Mouse (Mus musculus) liver, embryonic 16.5 days (tissue): Measurements from ENCODE around the gene Lamtor2. TPM values are rescaled to one million over a fixed set of nuclear protein-coding genes. Genes with fewer than 3 reads are reported as not detected.

Source experiments
- ATAC-seq: fragments of 200-750 bp; cut with Nextera tagmentation; 2 replicates; pipeline ENCODE4 v1.8.0; 2017; ENCODE audit warnings: low read depth, mild to moderate bottlenecking, moderate number of reproducible peaks, moderate library complexity
- H3K27ac ChIP-seq: fragments of 300-500 bp; sonication (generic); 2 replicates; pipeline ENCODE4 v1.5.1; 2014; ENCODE audit warnings: mild to moderate bottlenecking, low read length
- H3K27me3 ChIP-seq: fragments of 300-500 bp; sonication (generic); 2 replicates; pipeline ENCODE4 v1.6.1; 2014; ENCODE audit warnings: low read depth, low read length, mixed read lengths; ENCODE audit not compliant: control insufficient read depth, insufficient read depth
- H3K36me3 ChIP-seq: fragments of 300-500 bp; sonication (generic); 2 replicates; pipeline ENCODE4 v1.6.1; 2014; ENCODE audit warnings: mild to moderate bottlenecking; ENCODE audit not compliant: control insufficient read depth, insufficient read depth
- H3K4me1 ChIP-seq: fragments of 300-500 bp; sonication (generic); 2 replicates; pipeline ENCODE4 v1.6.1; 2014; ENCODE audit warnings: low read depth, low read length, mixed read lengths; ENCODE audit not compliant: control insufficient read depth
- H3K4me2 ChIP-seq: fragments of 300-500 bp; sonication (generic); 2 replicates; pipeline ENCODE4 v1.6.1; 2014; ENCODE audit warnings: low read depth, low read length, mixed read lengths
- H3K4me3 ChIP-seq: fragments of 300-500 bp; sonication (generic); 2 replicates; pipeline ENCODE4 v1.5.1; 2014; ENCODE audit warnings: low read depth, mild to moderate bottlenecking, low read length
- H3K9ac ChIP-seq: fragments of 300-500 bp; sonication (generic); 2 replicates; pipeline ENCODE4 v1.6.1; 2014; ENCODE audit warnings: low read depth, low read length
- H3K9me3 ChIP-seq: fragments of 300-500 bp; sonication (generic); replicated peaks from 2 replicates; pipeline ENCODE4 v1.6.1; 2016; ENCODE audit warnings: low read length; ENCODE audit not compliant: control insufficient read depth
- WGBS: fragments of 180-500 bp; shearing (Covaris S2); extraction: QIAGEN DNeasy Blood & Tissue Kit; methylation state at CpG from one replicate; pipeline ENCODE4 v1.1.7; 2014; ENCODE audit not compliant: insufficient replicate concordance; 5-methylcytosine and 5-hydroxymethylcytosine counted together
- microRNA counts: library from miRNA; unstranded; fragments of <30 nt; microRNA quantifications from one replicate; lab custom pipeline; 2016
- microRNA-seq: library from miRNA; unstranded; fragments of <30 nt; microRNA quantifications from one replicate; pipeline ENCODE4, GENCODE M21; 2016
- polyA plus RNA-seq: library from polyadenylated mRNA; unstranded; fragments of >200 nt; fragmentation: Nextera tagmentation; extraction: Ambion mirVana; gene quantifications from 2 replicates; pipeline ENCODE4 v1.2.1, GENCODE M21; 2015

Lamtor2 gene
- polyA plus RNA-seq, 1 experiment from 2014 or later, result 98.6 TPM

DNA sequence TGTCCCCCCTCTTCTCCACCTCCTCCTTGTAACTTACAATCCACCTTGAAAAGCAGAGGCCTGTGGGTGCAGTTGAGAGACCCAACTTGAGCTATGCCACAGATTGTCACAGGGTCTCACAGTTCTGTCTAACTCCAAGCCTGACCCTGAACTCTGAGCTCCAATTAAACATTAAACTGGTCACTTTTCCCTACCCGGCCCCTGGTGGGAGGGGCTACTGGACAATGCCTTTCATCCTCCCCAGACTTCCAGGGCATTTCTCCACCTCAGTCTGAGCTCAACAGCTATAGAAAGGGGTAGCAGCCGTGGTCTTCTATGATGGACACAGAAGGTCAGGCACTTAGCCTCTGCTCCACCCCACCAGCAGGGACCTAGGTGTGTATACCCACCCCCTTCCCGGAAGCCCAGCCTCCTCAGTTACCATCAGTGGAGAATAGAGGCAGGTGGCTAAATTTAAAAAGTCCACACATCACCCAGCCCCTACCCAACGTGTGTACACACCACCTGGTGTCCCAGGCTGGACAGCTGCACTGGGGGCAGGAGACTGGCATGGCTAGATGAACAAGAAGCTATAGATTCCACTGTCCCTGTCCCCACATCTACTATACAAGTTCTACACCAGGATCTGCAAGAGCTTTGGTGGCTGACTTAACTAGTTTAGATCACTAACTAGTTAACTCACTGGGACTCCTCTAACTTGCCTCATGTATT, 52.1 kb downstream of the Lamtor2 start:
- H3K27me3 ChIP-seq, result no peaks in the 10 kb centered on the region
- peak; percentile 6; the same call in 1 of the 2 replicates for ATAC-seq
- H3K9me3 ChIP-seq, result no peaks in the 10 kb centered on the region
- H3K4me2 ChIP-seq, result peak overlapping the region; percentile 88
- peaks cover 67% of the 10 kb centered on the region for H3K4me1 ChIP-seq
- H3K36me3 ChIP-seq, result peaks cover 6% of the 10 kb centered on the region; the same call in 1 of the 2 replicates
- WGBS, result 43% methylated on average over 4 of the region's 4 CpGs
- peak overlapping the region; percentile 93 for H3K4me3 ChIP-seq
- H3K27ac ChIP-seq, result peak overlapping the region; percentile 85
- peak overlapping the region; percentile 58 for H3K9ac ChIP-seq

DNA sequence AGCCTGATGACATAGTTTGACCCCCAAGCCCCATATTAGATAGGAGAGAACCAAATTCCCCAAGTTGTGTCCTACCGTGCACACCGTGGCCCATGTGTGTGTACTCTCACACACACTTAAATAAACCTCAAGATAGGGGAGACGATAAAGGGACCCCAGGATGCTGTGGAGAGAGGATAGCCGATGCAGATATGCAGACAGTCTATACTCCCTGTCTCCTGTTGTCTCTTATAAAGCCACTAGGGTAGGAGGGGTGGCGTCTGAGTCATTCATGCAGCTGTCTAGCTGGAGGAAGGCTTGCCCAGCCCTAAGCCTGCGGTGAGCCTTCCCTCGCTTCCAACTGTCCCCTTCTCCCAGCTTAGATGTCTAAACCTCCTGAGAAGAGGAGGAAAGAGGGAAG, 52.8 kb downstream of the Lamtor2 start:
- ATAC-seq, result no peak
- Histone ChIP-seq H3K27me3 (no peaks in the 10 kb centered on the region), H3K4me2 (peak overlapping the region; percentile 88), H3K36me3 (peaks cover 6% of the 10 kb centered on the region; the same call in 1 of the 2 replicates), H3K9ac (peak overlapping the region; percentile 22), H3K27ac (peak overlapping the region; percentile 85), H3K4me1 (peaks cover 74% of the 10 kb centered on the region), H3K4me3 (peak overlapping the region; percentile 93), H3K9me3 (no peaks in the 10 kb centered on the region)
- 47% methylated on average over 7 of the region's 7 CpGs for WGBS

MicroRNA genes within 50 kb of the gene (microRNA counts, 519-probe panel; counts per million panel counts)
- 60.7 counts per million for microRNA mmu-miR-1905 (lab: Ali Mortazavi, UCI)

Small RNAs within 50 kb of the gene (microRNA-seq; reads per million reads assigned to microRNA genes)
- gene Mir1905, result 0.98 reads per million

Other genes with a start within 250 kb of the Lamtor2 start
- 97.1 and 97.9 TPM in 2 replicates for gene Glmp, start 228.1 kb downstream of the Lamtor2 start, polyA plus RNA-seq
- 1.0 and 1.4 TPM in 2 replicates for gene Tmem79, start 216.9 kb downstream of the Lamtor2 start, polyA plus RNA-seq
- 27.7 and 30.8 TPM in 2 replicates for gene Smg5, start 216.8 kb downstream of the Lamtor2 start, polyA plus RNA-seq
- gene Paqr6, start 188.5 kb downstream of the Lamtor2 start, polyA plus RNA-seq, result 5.9 and 7.0 TPM in 2 replicates
- 0.15 and 0.69 TPM in 2 replicates for gene Bglap3, start 180.3 kb downstream of the Lamtor2 start, polyA plus RNA-seq
- not detected in 2 replicates for gene Bglap2, start 174.4 kb downstream of the Lamtor2 start, polyA plus RNA-seq
- not detected in 2 replicates for gene Bglap, start 168.6 kb downstream of the Lamtor2 start, polyA plus RNA-seq
- 69.7 and 76.8 TPM in 2 replicates for gene Pmf1, start 142.7 kb downstream of the Lamtor2 start, polyA plus RNA-seq
- 10.0 and 11.8 TPM in 2 replicates for gene Slc25a44, start 127.9 kb downstream of the Lamtor2 start, polyA plus RNA-seq
- gene Sema4a, start 91.9 kb downstream of the Lamtor2 start, polyA plus RNA-seq, result 27.0 and 29.1 TPM in 2 replicates
- 123 and 131 TPM in 2 replicates for gene Lmna, start 43.1 kb downstream of the Lamtor2 start, polyA plus RNA-seq
- gene Mex3a, start 20.7 kb downstream of the Lamtor2 start, polyA plus RNA-seq, result 0.44 and 0.53 TPM in 2 replicates
- gene Rab25, start 4.8 kb downstream of the Lamtor2 start, polyA plus RNA-seq, result 0.32 and 1.1 TPM in 2 replicates
- 14.8 and 16.4 TPM in 2 replicates for gene Ubqln4, start 684 bp upstream of the Lamtor2 start, polyA plus RNA-seq
- gene Ssr2, start 22.8 kb upstream of the Lamtor2 start, polyA plus RNA-seq, result 171 and 190 TPM in 2 replicates
- gene Arhgef2, start 52.9 kb upstream of the Lamtor2 start, polyA plus RNA-seq, result 16.4 and 20.0 TPM in 2 replicates
- not detected in 2 replicates for gene Rxfp4, start 100.1 kb upstream of the Lamtor2 start, polyA plus RNA-seq
- 22.0 and 24.5 TPM in 2 replicates for gene Khdc4, start 132.7 kb upstream of the Lamtor2 start, polyA plus RNA-seq
- 32.9 and 33.8 TPM in 2 replicates for gene Rit1, start 163.8 kb upstream of the Lamtor2 start, polyA plus RNA-seq
- gene Syt11, start 222.1 kb upstream of the Lamtor2 start, polyA plus RNA-seq, result 0.42 and 0.54 TPM in 2 replicates